Comparison of ENCODE assay signal across 16 mouse cellular contexts in genomic region chr4:58935846-58936245, GRCm38 (mm10). TPM values are rescaled to one million over a fixed set of nuclear protein-coding genes. Genes with fewer than 3 reads are reported as not detected.
"Had no signal": no experiment of that assay in that cellular context is flagged by ENCODE, and none has a peak within 500 bp of the region (broad histone marks: within the 10 kb centered on the region; RNA-seq: fewer than 3 reads in every experiment).

No protein-coding gene starts in this region.

- H3K36me3 ChIP-seq: kidney, embryonic 15.5 days; limb, embryonic 12.5 days; limb, embryonic 15.5 days; liver, embryonic 12.5 days; liver, embryonic 15.5 days; midbrain, embryonic 12.5 days; midbrain, embryonic 15.5 days; neural tube, embryonic 12.5 days; neural tube, embryonic 15.5 days had no signal

- H3K9ac ChIP-seq: kidney, embryonic 15.5 days; limb, embryonic 12.5 days; limb, embryonic 15.5 days; liver, embryonic 12.5 days; liver, embryonic 15.5 days; midbrain, embryonic 12.5 days; midbrain, embryonic 15.5 days; neural tube, embryonic 12.5 days; neural tube, embryonic 15.5 days had no signal

- H3K27ac ChIP-seq: kidney, embryonic 15.5 days; limb, embryonic 12.5 days; limb, embryonic 15.5 days; liver, embryonic 12.5 days; liver, embryonic 15.5 days; macrophage; midbrain, embryonic 12.5 days; midbrain, embryonic 15.5 days; neural tube, embryonic 12.5 days; neural tube, embryonic 15.5 days; stomach, postnatal 0 days had no signal

- H3K9me3 ChIP-seq: kidney, embryonic 15.5 days; limb, embryonic 12.5 days; limb, embryonic 15.5 days; liver, embryonic 12.5 days; liver, embryonic 15.5 days; midbrain, embryonic 12.5 days; midbrain, embryonic 15.5 days; neural tube, embryonic 12.5 days; neural tube, embryonic 15.5 days had no signal

- H3K4me1 ChIP-seq: limb, embryonic 12.5 days; liver, embryonic 12.5 days; midbrain, embryonic 12.5 days; neural tube, embryonic 12.5 days had no signal

- H3K27me3 ChIP-seq: kidney, embryonic 15.5 days; limb, embryonic 12.5 days; limb, embryonic 15.5 days; liver, embryonic 12.5 days; midbrain, embryonic 12.5 days; midbrain, embryonic 15.5 days; neural tube, embryonic 12.5 days; neural tube, embryonic 15.5 days had no signal

- H3K4me2 ChIP-seq: kidney, embryonic 15.5 days; limb, embryonic 12.5 days; limb, embryonic 15.5 days; liver, embryonic 12.5 days; liver, embryonic 15.5 days; midbrain, embryonic 12.5 days; midbrain, embryonic 15.5 days; neural tube, embryonic 12.5 days; neural tube, embryonic 15.5 days had no signal

- DNase-seq: lung, adult 2 months; right cerebral cortex, adult 18-20 months; right cerebral cortex, postnatal 14 days; right cerebral cortex, postnatal 4 days had no signal

- H3K4me3 ChIP-seq: kidney, embryonic 15.5 days; limb, embryonic 12.5 days; limb, embryonic 15.5 days; liver, embryonic 12.5 days; liver, embryonic 15.5 days; midbrain, embryonic 12.5 days; midbrain, embryonic 15.5 days; neural tube, embryonic 12.5 days; neural tube, embryonic 15.5 days had no signal

RNA-seq across cellular contexts. Expression of gene Zkscan16, which starts 7.6 kb away (rescaled TPM):
- total RNA-seq: megakaryocyte, adult 5-6 weeks had no signal
- polyA plus RNA-seq: lung, adult 2 months; macrophage had no signal
